Mouse (Mus musculus): ENCODE measurements around the gene Dmac1.
"Not testable (repeated sequence)": the region's sequence is repeated elsewhere in the genome, so short reads cannot be mapped to it uniquely, and the experiment has no call there.

Gene Dmac1

DNA sequence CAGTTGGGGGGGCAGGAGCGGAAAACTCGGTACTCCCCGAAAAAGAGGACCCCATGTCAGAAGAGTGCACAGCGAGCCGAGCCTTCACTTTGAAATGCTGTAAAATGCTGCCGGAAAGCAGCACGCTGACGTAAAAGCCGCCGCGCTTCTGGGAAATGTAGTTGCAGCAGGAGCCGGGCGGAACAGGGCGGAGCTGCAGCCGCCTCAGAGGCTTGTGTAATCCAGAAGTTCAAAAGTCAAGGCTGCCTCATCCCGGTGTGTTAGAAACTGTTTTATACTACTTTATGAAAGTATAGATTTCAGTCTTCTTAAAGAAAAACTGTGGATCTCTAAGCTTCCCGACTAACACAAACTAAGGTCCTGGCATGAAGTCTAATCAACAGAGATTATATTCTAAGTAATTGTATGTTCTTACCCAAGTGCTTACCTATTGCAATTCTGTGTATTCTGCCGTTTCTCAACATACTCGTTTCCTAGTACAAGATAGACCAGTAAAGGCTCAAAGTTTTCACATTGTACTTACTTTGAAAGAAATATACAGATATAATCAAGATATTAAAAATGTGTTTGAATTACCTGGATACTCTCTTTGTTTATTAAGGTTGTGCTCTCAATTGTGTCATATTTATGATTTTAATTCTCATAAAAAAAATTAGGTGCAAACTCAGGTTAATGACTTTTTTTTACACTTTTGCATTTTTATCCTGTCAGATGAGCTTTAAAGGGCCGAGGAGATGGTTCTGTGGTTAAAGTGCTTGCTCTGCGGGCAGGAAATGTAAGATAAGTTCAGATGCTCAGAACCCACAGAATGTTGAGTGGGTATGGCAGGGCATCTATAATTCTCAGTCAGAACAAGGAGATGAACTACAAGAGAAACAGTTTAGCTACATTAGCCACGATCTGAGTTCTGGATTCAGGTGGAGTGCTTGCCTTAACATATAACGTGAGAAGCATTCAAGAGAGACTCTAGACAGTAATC is at the start of gene Dmac1:
TSS of gene Dmac1 (minus strand) at position 109 of the 979 bp plus-strand sequence.
- DNase-seq (ENCODE audit: low spot score) = peak; percentile 95

DNA sequence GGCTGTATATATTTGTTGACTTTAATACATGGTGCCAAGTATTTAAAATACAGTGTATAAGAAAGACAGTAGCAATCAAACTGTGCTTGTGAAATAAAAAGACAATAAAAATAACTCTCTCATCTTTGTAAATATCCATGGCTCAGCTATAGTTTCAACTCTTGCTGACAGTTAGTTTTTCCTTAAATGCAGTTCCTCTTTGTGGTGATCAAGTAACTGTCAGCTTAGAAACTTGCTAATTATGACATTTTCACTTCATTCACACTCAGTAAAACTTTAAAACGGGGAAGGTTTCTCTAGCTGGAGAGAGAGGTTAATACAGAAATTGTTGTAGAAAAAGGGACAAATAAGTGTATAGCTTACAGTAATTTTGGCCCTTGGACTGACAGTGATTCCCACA is 37.3 kb upstream of the Dmac1 start:
- no peak for DNase-seq (ENCODE audit: low spot score)

DNA sequence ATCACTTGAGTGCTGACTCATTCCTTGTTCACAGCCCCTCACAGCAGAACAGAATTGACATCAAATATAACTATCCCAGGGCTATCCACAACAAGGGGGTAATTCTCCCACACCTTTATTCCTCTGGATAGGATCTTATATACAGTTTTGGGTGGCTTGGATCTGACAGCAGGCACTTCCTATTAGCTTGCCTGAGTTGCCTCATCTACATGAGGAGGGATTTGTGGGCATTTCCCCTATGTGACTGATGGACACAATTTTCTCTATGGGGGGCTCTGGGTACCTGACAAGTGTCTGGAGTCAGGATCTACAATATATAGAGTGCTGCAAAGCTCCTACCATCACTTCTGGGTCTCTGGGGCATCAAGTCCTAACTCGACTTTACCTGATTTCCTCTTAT is 36.9 kb upstream of the Dmac1 start:
- DNase-seq (ENCODE audit: low spot score) = no peak

DNA sequence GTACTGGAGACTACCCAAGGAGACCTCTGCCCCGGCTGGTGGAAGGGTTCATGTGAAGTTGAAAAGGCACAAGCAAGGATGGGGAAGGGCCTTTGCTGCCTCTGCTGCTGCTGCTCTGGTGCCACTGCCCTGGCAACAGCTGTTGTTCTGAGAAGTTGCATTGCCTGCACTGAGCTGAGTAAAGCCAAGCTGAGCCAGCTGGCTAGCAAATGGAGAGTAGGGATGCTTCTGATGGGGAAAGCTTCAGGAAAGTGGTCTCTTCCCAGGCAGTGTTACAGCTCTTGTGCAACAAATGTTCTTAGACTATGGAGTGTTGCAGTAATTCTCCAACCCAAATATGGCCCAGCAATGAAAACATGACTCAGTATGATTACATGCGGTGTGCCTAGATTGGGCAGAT is 33.8 kb upstream of the Dmac1 start:
- DNase-seq (ENCODE audit: low spot score) = no peak

DNA sequence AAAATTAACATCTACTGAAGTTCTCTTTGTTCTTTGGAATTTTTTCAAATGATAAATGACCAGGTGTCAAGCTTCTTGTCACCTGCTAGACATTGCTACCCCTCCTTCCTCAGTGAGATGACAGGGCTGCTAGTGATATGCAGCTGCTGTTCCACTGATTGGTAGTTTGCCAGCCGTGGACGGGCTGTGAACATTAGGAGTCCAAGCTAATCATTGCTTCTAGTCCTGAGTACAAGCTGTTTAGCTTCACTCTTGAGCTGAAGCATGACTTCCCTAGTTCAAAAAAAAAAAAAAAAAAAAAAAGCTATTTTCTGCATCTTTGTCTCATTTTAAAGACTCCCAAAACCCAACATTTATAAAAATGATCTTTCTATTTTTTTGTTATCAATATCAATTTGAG is 33.2 kb upstream of the Dmac1 start:
- no peak for DNase-seq (ENCODE audit: low spot score)

DNA sequence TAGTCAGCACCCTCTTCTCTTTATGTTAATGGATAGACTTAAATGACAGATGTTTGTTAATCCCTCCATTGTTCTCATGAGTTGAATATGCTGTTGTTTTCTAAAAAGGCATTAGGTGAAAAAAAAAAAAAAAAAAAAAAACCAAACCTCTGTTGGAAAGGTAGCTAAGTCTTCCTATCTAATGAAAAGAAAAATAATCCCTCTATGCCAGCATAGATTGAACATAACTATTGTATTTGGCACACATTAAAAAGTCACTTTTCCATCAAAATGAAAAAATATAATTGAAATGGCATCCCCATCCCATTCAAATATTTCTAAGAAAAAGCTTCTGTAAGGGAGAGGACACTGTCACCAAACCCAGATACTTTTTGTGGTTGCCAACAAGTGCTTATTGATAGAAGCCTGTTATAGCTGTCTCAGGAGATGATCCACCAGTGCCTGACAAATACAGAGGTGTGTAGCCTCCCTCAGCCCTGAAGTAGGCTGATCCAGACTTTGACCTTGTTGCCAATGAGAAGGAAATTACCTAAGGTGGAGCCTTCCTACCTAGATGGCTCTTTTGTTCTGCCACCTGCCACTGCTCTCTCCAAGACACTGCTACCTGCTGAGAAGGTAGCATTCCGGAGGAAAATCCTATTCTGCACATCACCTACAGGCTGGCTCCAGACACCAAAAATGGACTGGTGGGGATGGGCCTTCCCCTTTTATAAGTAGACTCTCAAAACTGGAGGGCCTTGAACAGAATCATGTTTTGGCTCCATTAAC is 22.3 kb upstream of the Dmac1 start:
- no peak for DNase-seq (ENCODE audit: low spot score)

DNA sequence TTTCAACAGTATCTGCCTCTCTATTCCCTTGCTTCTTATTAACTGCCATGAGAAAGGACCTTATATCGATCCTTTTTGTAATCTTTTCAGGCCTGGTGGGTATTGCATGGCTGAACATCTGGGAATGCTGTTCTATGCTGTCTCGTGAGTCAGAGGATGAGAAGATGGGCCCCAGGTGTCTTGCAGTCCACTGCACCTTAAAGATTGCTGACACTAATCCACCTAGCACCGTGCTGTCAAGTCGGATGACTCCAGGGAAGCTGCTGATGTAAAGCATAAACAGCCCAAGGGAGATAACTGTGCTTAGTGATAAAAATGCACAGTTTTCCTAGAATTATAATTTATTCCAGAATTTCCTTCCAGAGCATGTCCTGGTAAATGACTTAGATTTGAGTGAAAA is 14.2 kb upstream of the Dmac1 start:
- DNase-seq (ENCODE audit: low spot score) = no peak

DNA sequence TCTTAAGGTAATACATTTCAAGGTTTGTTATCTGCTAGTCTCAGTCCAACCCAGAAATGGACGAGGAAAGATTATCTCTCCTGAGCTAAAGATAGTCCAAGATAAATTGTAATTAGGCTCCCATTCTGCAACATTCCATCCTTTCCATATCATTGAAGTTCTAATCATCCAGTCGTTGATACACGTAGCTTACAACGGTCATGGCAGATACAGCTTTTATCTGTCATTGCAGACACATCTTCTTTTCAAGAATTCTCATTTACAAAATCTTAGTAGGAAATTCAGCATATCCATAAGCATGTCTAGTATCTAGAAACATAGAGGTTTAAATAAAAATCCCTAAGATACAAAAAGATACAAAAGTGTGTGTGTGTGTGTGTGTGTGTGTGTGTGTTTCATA is 13.0 kb upstream of the Dmac1 start:
- no peak for DNase-seq (ENCODE audit: low spot score)

DNA sequence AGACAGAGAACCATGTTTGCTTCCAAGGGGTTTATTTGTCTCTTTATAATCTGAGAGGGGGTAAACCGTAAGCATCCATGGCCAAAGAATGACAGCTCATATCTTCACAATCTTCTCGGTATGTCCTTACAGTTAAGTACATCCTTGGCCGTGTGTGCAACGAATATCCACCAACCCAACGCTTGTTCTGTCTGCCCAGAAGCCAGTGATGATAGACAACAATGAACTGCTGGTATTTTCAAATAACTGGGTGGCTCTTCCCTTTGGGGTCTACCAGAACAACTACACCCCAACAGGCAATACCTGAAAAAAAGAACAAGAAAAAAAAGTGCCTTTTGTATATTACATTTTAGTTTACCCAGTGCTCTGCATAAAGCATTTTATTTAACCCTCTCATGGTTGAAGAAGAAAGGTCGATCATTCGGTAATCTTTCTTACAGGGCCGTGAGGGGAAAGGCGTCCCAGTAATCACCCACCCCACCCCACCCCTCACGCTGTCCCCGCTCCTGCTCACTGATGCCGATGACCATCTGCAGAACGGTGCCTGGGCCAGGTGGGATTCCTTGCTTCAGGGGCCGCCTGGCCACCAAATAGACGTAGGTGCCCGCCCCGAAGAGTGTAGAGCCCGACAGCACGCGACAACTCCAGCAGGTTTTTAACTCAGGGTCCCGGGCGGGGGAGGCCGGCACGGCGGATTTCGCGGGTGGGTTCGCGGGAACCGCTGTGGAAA is 473 bp downstream of the Dmac1 start:
- DNase-seq (ENCODE audit: low spot score) = no peak

DNA sequence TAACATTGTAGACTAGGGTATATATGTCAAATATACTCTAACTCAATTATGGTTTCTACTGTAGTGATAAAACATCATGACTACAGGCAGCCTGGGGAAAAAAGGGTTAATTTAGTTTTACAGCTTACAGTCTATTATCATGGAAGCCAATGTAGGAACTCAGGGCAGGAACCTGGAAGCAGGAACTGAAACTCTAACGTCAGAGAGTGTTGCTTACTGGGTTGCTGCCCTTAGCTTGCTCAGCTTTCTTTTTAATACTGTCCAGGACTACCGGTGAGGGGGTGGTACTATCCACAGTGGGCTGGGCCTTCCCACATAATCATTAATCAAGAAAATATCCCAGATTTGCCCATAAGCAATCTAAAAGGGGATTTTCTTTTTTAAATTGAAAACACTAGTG is 2.4 kb downstream of the Dmac1 start:
- DNase-seq (ENCODE audit: low spot score) = no peak

DNA sequence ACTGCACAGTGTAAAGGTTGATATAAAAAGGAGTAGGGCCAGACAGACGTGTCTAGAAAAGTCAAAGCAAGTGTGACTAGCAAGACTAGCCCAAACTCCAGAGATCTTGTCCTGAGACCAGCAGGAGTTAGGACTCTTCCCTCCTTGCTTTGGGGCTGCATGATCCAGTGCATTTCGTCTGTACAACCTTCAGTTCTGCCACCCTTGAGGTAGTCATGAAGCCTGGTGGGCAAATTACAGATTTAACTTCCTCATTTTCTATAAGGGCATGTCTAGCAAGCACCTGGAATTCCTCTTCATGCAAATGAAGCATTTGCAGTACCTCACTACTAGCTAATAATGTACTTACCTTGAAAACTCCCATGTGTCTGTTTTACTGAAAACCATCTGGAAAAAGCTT is 10.2 kb downstream of the Dmac1 start:
- DNase-seq (ENCODE audit: low spot score) = no peak

DNA sequence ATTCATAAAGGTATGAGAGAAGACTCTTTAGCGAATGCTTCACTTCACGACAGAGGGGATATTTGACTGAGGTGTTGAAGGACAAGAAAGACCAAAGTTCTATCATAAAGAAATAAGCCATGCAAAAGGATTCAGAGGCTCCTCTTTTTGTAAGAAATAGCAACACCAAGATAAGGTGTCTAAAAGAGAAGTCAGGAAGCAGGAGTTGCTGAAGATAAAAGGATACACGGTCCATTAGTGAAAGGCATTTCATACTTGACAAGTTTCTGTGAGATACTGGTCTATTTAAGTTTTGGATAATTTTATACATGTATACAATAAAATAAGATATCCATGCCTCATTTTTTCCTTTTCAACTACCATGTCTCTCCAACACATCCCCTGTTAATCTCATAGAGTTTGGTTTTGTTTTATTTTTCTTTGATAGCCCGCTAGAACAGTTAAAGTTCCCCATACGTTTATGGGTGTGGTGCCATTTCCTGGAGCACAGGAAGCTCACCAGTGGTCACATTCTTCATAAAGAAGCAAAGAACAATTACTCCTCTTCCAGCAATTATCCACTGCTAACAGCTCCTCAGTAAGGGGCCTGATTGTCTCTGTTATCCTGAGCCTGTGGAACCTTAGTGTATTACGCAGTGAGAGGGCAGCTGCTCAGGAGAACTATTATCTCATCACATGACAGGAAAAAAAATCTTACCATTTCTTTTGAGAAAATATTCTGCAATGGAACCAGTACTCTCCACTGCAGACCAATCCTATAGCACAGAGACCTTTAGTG is 11.1 kb downstream of the Dmac1 start:
- DNase-seq (ENCODE audit: low spot score) = no peak

DNA sequence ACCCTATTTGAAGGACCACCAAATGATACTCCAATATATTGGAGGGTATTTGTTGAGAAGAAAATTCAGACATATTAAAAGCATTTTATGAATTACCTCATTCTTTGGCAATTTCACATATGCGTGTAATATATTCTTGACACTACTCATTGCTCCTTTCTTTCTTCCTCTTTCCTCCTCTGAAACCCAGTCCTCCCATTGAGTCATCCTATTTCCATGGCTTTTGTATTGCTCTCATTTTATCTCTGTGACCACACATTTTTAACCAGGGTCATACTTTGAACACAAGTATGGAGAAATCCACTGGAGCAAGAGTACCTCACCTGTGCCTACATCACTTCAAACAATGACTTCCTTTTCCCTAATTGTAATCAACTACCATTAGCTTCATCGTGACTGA is 13.9 kb downstream of the Dmac1 start:
- no peak for DNase-seq (ENCODE audit: low spot score)

DNA sequence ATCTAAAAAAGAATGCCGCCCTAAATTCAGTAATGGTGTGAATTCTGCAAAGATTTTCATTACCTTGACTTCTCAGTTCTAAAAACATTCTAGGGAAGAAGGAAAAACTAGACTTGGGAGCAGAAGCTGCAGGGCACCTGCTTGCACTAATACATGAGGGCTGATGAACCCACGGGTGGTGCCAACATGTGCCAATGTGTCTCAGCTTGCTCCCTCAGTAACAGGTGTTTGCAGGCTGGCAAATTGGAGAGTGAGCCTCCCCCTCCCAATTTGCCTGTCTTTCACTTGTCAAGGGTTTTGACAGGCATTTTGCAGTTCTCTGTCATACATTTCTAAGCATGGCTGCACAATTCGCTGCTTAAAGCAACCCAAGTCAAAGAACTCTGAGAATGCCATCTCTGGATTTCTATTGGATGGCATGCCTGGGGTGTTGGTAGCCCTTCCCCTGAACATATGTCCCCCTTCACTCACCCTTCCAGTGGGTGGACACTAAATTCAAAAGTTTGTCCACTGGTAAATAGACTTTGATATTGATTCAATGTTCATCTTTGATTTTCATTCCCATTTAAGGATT is 14.5 kb downstream of the Dmac1 start:
- DNase-seq (ENCODE audit: low spot score) = no peak

DNA sequence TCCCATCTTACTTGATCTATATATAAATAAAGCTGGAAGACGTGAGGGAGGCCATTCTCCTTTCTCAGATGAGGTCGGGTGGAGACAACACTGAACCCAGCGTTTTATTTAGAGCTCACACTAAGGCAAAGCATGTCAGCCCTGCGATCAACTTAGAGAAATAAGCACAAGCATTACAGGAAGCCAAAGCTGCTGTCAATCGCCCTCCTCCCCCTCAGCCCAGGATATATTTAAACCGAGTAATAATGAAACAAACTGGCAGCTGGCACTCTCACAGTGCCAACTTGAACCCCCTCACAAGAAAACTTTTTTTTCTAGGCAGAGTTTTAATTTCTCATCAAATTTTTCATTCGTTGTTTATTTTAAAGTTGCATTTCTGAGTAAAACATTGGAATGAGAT is 15.7 kb downstream of the Dmac1 start:
- no peak for DNase-seq (ENCODE audit: low spot score)

DNA sequence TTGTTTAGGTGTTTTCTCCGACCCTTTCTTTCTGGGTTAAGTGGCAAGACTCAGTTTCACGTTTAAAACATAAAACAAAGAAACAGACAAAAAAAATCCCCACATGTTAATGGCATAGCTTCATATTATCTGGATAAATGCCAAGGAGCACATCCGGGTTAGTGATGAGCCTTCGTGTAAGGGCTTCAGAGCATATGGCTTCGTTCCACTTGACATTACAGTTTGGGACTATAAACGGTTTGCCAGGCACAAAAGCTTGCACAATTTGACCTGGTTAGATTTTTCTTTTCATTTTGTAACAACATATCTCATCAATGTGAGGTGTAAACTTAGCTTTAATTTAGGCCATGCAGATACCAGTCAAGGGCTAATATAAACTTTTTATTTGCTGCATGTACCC is 17.9 kb downstream of the Dmac1 start:
- no peak for DNase-seq (ENCODE audit: low spot score)

DNA sequence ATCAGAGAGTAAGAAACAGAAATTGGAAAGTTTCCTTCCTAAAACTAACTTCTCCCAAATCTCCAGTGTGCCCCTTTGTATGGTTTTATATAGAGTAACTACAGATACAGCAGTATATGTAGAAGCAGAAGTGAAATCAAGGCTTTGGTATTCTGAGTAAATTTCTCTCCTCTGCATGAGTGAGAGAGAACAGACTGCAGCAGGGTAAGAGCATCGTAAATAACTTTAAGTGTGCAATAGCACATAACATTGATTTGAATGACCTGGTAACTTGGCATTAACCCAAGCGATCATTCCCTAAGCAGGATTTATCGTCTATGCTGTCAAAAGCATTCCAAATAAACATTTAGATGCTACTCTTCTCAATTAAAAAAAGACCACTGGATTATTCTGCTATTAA is 18.7 kb downstream of the Dmac1 start:
- DNase-seq (ENCODE audit: low spot score) = no peak

DNA sequence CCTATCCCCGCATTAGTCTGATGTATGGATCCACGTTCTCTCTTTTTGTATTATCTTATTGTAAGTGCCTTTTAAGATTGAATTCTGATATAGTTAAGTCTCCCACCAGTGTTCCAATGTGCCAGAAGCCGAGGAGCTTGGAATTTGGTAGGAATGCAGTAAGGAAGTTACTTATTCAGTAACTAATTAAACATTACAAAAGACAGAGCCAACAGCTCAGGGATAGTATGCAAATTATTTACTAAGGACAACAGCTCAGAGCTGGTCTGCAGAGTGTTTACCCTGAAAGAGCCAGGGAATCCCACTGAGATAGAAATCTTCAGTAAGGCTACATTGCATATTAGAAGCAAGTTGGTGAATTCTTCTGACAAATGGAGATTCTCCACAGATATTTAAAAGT is 43.5 kb downstream of the Dmac1 start:
- not testable (repeated sequence) for DNase-seq (ENCODE audit: low spot score)

Data from embryo, embryonic 10 days (tissue).